Mouse (Mus musculus) CD4-positive, CD25-positive, alpha-beta regulatory T cell, adult 9 weeks (primary cell): ENCODE results near the gene Csn2. TPM values are rescaled to one million over a fixed set of nuclear protein-coding genes. Genes with fewer than 3 reads are reported as not detected.

Source experiments
- polyA plus RNA-seq: library from polyadenylated mRNA; unstranded; fragments of 100-300 nt; shearing (Covaris generic); gene quantifications from one replicate; pipeline ENCODE4 v1.2.1, GENCODE M21; 2017

Csn2 gene
- polyA plus RNA-seq = not detected

GRCm38 (mm10) chr5:87699530-87699929 is at the start of gene Csn2:
TSS of gene Csn2 (minus strand) at chr5:87699630.

GRCm38 (mm10) chr5:87665908-87666307 is 33.5 kb downstream of the Csn2 start, which contains the start of gene Csn1s1:
TSS of gene Csn1s1 (plus strand) at chr5:87666208.

Other genes starting within 250 kb of the Csn2 start
- not detected for gene Ugt2a2, start 217.4 kb downstream of the Csn2 start, polyA plus RNA-seq
- not detected for gene Gm43638, start 212.8 kb downstream of the Csn2 start, polyA plus RNA-seq
- gene Ugt2a1, start 208.8 kb downstream of the Csn2 start, polyA plus RNA-seq = not detected
- not detected for gene Sult1b1, start 161.4 kb downstream of the Csn2 start, polyA plus RNA-seq
- gene Sult1d1, start 130.6 kb downstream of the Csn2 start, polyA plus RNA-seq = not detected
- not detected for gene Sult1e1, start 108.0 kb downstream of the Csn2 start, polyA plus RNA-seq
- gene Csn1s1, start 33.4 kb downstream of the Csn2 start, polyA plus RNA-seq = not detected
- not detected for gene Csn1s2a, start 74.9 kb upstream of the Csn2 start, polyA plus RNA-seq
- gene Csn1s2b, start 108.5 kb upstream of the Csn2 start, polyA plus RNA-seq = not detected
- not detected for gene Prr27, start 126.1 kb upstream of the Csn2 start, polyA plus RNA-seq
- not detected for gene Odam, start 185.4 kb upstream of the Csn2 start, polyA plus RNA-seq
- not detected for gene Csn3, start 225.9 kb upstream of the Csn2 start, polyA plus RNA-seq